Mouse (Mus musculus) forebrain, embryonic 12.5 days (tissue): ENCODE measurements around the gene Atg2a. TPM values are rescaled to one million over a fixed set of nuclear protein-coding genes. Genes with fewer than 3 reads are reported as not detected.

Experiments used
- ATAC-seq: fragments of 200-750 bp; cut with Nextera tagmentation; 2 replicates; pipeline ENCODE4 v1.8.0; 2017; ENCODE audit warnings: moderate TSS enrichment; ENCODE audit not compliant: low FRiP score
- H3K27ac ChIP-seq: fragments of 300-500 bp; sonication (generic); 2 replicates; pipeline ENCODE4 v1.5.1; 2016; ENCODE audit warnings: mild to moderate bottlenecking
- H3K27me3 ChIP-seq: fragments of 300-500 bp; sonication (generic); 2 replicates; pipeline ENCODE4 v1.6.1; 2016; ENCODE audit warnings: mild to moderate bottlenecking
- H3K36me3 ChIP-seq: fragments of 300-500 bp; sonication (generic); replicated peaks from 2 replicates; pipeline ENCODE4 v1.6.1; 2016; ENCODE audit warnings: mild to moderate bottlenecking
- H3K4me1 ChIP-seq: fragments of 300-500 bp; sonication (generic); 2 replicates; pipeline ENCODE4 v1.6.1; 2016
- H3K4me2 ChIP-seq: fragments of 300-500 bp; sonication (generic); 2 replicates; pipeline ENCODE4 v1.6.1; 2016; ENCODE audit warnings: mild to moderate bottlenecking, moderate library complexity
- H3K4me3 ChIP-seq: fragments of 300-500 bp; sonication (generic); replicated peaks from 2 replicates; pipeline ENCODE4 v1.5.1; 2016; ENCODE audit warnings: mild to moderate bottlenecking
- H3K9ac ChIP-seq: fragments of 300-500 bp; sonication (generic); 2 replicates; pipeline ENCODE4 v1.6.1; 2016; ENCODE audit warnings: mild to moderate bottlenecking
- H3K9me3 ChIP-seq: fragments of 300-500 bp; sonication (generic); 2 replicates; pipeline ENCODE4 v1.6.1; 2016
- WGBS: fragments of 180-500 bp; shearing (Covaris S2); methylation state at CpG from one replicate; pipeline ENCODE4 v1.1.7; 2016; 5-methylcytosine and 5-hydroxymethylcytosine counted together
- polyA plus RNA-seq: library from polyadenylated mRNA; unstranded; fragments of >200 nt; fragmentation: Nextera tagmentation; extraction: Ambion mirVana; gene quantifications from 2 replicates; pipeline ENCODE4 v1.2.1, GENCODE M21; 2016

Gene Atg2a
- polyA plus RNA-seq, 1 experiment from 2014 or later = 12.0 TPM

DNA sequence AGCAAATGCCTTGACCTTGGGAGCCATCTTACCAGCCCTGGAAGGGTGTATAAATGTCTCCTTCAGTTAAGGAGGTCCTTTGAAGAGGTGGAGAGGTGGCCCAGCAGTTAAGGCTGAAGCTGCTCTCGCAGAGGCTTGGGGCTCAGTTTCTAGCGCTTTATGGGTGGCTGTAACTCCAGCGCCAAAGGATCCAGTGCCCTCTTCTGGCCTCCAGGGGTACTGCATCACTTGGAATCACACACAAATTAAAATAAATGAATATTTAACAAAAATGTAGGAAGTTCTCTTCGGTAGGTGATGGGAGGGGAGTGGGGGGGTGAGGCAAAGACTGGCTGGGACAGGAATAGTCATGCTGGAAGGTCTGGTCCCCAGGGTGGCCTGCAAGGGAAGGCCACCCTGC lies 19.5 kb downstream of the Atg2a start:
- H3K36me3 ChIP-seq = peaks cover 61% of the 10 kb centered on the region
- ATAC-seq = no peak

GRCm38 (mm10) chr19:6261379-6261778 lies 19.9 kb downstream of the Atg2a start:
- no peak overlapping the region for H3K9ac ChIP-seq
- no peaks in the 10 kb centered on the region for H3K27me3 ChIP-seq
- no peaks in the 10 kb centered on the region for H3K4me1 ChIP-seq
- ATAC-seq = no peak
- 0 out of 2 replicates have a peak, but pooled peaks cover 2% of the 10 kb centered on the region for H3K9me3 ChIP-seq
- whole genome bisulfite sequencing = 91% methylated on average over 14 of the region's 14 CpGs
- H3K36me3 ChIP-seq = peaks cover 57% of the 10 kb centered on the region
- no peak overlapping the region for H3K27ac ChIP-seq
- H3K4me3 ChIP-seq = no peak overlapping the region
- no peak overlapping the region for H3K4me2 ChIP-seq

More for the DNA sequence above, 19.5 kb downstream of the Atg2a start:
- no peak overlapping the region for H3K9ac ChIP-seq
- H3K4me3 ChIP-seq = no peak overlapping the region
- H3K4me2 ChIP-seq = no peak overlapping the region
- 0 out of 2 replicates have a peak, but pooled peaks cover 2% of the 10 kb centered on the region for H3K9me3 ChIP-seq
- 84% methylated on average over 4 of the region's 4 CpGs for WGBS
- no peaks in the 10 kb centered on the region for H3K27me3 ChIP-seq
- H3K27ac ChIP-seq = no peak overlapping the region
- H3K4me1 ChIP-seq = no peaks in the 10 kb centered on the region

- Histone ChIP-seq H3K27me3 (0 out of 2 replicates have a peak, but pooled peaks cover 4% of the 10 kb centered on the region), H3K9ac (no peak overlapping the region), H3K4me3 (no peak overlapping the region), H3K27ac (no peak overlapping the region), H3K36me3 (peaks cover 48% of the 10 kb centered on the region), H3K9me3 (0 out of 2 replicates have a peak, but pooled peaks cover 2% of the 10 kb centered on the region), H3K4me2 (no peak overlapping the region), H3K4me1 (no peaks in the 10 kb centered on the region)
- no peak for ATAC-seq
- 58% methylated on average over 7 of the region's 7 CpGs for WGBS
These were observed 20.8 kb downstream of the Atg2a start for GRCm38 (mm10) chr19:6262222-6262621.

GRCm38 (mm10) chr19:6262839-6263433 lies 21.5 kb downstream of the Atg2a start:
- WGBS = 89% methylated on average over 8 of the region's 8 CpGs

GRCm38 (mm10) chr19:6264200-6264599 lies 22.7 kb downstream of the Atg2a start:
- H3K4me3 ChIP-seq = no peak overlapping the region
- peaks cover 28% of the 10 kb centered on the region for H3K36me3 ChIP-seq
- H3K27me3 ChIP-seq = 0 out of 2 replicates have a peak, but pooled peaks cover 9% of the 10 kb centered on the region
- H3K4me1 ChIP-seq = no peaks in the 10 kb centered on the region
- no peak overlapping the region for H3K4me2 ChIP-seq
- no peak for ATAC-seq
- no peak overlapping the region for H3K9ac ChIP-seq
- H3K9me3 ChIP-seq = 0 out of 2 replicates have a peak, but pooled peaks cover 2% of the 10 kb centered on the region
- H3K27ac ChIP-seq = no peak overlapping the region
- WGBS = 84% methylated on average over 9 of the region's 9 CpGs

More at GRCm38 (mm10) chr19:6262839-6263433, 21.5 kb downstream of the Atg2a start:
- ATAC-seq = no peak
- Histone ChIP-seq H3K9ac (no peak overlapping the region), H3K4me2 (no peak overlapping the region), H3K27ac (no peak overlapping the region), H3K27me3 (0 out of 2 replicates have a peak, but pooled peaks cover 9% of the 10 kb centered on the region), H3K9me3 (0 out of 2 replicates have a peak, but pooled peaks cover 2% of the 10 kb centered on the region), H3K4me3 (no peak overlapping the region), H3K4me1 (no peaks in the 10 kb centered on the region), H3K36me3 (peaks cover 41% of the 10 kb centered on the region)

GRCm38 (mm10) chr19:6264945-6265344 lies 23.5 kb downstream of the Atg2a start:
- Histone ChIP-seq H3K9me3 (0 out of 2 replicates have a peak, but pooled peaks cover 2% of the 10 kb centered on the region), H3K4me3 (no peak overlapping the region), H3K27me3 (0 out of 2 replicates have a peak, but pooled peaks cover 10% of the 10 kb centered on the region), H3K36me3 (peaks cover 23% of the 10 kb centered on the region), H3K4me1 (no peaks in the 10 kb centered on the region), H3K27ac (no peak overlapping the region), H3K9ac (no peak overlapping the region), H3K4me2 (no peak overlapping the region)
- no peak for ATAC-seq
- WGBS = 90% methylated on average over 8 of the region's 8 CpGs

- ATAC-seq = no peak
- Histone ChIP-seq H3K9me3 (0 out of 2 replicates have a peak, but pooled peaks cover 2% of the 10 kb centered on the region), H3K4me3 (no peak overlapping the region), H3K9ac (no peak overlapping the region), H3K4me2 (no peak overlapping the region), H3K4me1 (no peaks in the 10 kb centered on the region; the same call in 1 of the 2 replicates), H3K27me3 (peaks cover 14% of the 10 kb centered on the region; the same call in 1 of the 2 replicates), H3K27ac (no peak overlapping the region), H3K36me3 (peaks cover 15% of the 10 kb centered on the region)
- WGBS = 69% methylated on average over 6 of the region's 6 CpGs
These were observed 24.3 kb downstream of the Atg2a start for GRCm38 (mm10) chr19:6265727-6266182.

DNA sequence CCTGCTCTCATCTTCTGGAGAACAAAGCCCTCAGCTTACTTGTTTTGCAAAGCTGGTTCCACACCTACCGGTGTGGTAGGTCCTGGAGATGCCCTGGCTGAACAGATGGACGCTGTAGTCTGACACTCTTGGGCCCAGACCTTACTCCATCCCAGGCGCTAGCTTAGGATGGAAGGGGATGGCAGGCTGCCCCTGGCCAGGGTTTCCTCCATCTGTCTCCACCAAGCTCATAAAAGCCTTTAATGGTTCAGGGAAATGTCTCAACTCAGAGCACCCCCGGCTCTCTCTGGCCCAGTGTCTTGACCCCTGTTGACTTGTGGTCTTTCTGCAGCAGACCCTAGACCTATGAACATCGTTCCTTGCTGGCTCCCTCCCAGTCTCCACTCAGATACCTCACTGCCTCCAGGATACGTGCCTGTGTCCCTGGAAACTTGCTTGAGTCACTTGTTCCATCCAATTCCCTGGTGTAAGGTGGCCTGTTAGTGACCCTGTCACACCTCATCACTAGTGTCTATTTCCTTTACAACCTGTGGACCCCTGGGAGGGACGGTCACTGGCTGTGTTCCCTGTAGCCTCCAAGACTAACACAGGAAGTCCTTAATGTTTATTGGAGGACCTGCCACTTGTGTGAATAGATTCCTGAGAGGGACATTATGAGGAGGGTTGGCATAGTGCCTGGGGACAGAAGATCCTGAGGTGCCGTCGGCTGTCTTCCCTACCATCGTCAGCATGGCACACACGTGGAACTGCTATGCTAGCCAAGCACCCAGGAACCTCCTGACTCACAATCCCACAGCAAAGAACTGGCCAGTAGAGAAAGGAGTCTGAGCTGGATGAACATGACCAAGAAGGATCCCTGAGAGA lies 26.1 kb downstream of the Atg2a start:
- Histone ChIP-seq H3K4me1 (peaks cover 5% of the 10 kb centered on the region), H3K4me2 (no peak overlapping the region), H3K4me3 (no peak overlapping the region), H3K9ac (no peak overlapping the region), H3K9me3 (no peaks in the 10 kb centered on the region), H3K27me3 (peaks cover 15% of the 10 kb centered on the region; the same call in 1 of the 2 replicates), H3K27ac (no peak overlapping the region), H3K36me3 (no peaks in the 10 kb centered on the region)
- 74% methylated on average over 11 of the region's 11 CpGs for WGBS
- no peak for ATAC-seq

DNA sequence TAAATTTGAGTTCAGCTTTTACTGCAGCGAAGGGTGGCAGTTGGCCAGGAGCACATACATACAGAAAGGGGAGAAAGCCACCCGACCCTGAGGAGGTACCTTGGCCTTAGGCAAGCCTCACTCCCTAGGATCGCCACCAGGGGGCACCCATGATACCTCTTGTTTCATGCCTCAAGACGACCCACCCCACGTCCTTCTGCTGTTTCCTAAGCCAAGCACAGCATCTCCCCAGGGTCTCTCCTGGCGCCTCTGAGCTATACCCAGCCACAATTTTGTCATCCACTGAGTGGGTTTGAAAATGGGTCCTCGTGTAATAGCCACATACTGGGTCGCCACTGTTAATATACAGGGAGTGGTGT lies 26.7 kb downstream of the Atg2a start:
- H3K4me1 ChIP-seq = peaks cover 5% of the 10 kb centered on the region
- H3K36me3 ChIP-seq = no peaks in the 10 kb centered on the region
- ATAC-seq = peak; percentile 83
- no peaks in the 10 kb centered on the region for H3K9me3 ChIP-seq
- H3K9ac ChIP-seq = no peak overlapping the region
- no peak overlapping the region for H3K4me2 ChIP-seq
- no peak overlapping the region for H3K27ac ChIP-seq
- WGBS = 20% methylated on average over 8 of the region's 8 CpGs
- H3K4me3 ChIP-seq = no peak overlapping the region
- peaks cover 15% of the 10 kb centered on the region; the same call in 1 of the 2 replicates for H3K27me3 ChIP-seq

- Histone ChIP-seq H3K27ac (no peak overlapping the region), H3K36me3 (no peaks in the 10 kb centered on the region), H3K9ac (no peak overlapping the region), H3K27me3 (peaks cover 15% of the 10 kb centered on the region; the same call in 1 of the 2 replicates), H3K9me3 (no peaks in the 10 kb centered on the region), H3K4me1 (peaks cover 5% of the 10 kb centered on the region), H3K4me2 (no peak overlapping the region), H3K4me3 (no peak overlapping the region)
- 87% methylated on average over 7 of the region's 7 CpGs for WGBS
- ATAC-seq = no peak
These were observed 27.2 kb downstream of the Atg2a start for GRCm38 (mm10) chr19:6268670-6269132.

- H3K4me3 ChIP-seq = no peak overlapping the region
- no peak overlapping the region for H3K4me2 ChIP-seq
- H3K9ac ChIP-seq = no peak overlapping the region
- no peak for ATAC-seq
- H3K36me3 ChIP-seq = no peaks in the 10 kb centered on the region
- peaks cover 5% of the 10 kb centered on the region for H3K4me1 ChIP-seq
- H3K9me3 ChIP-seq = no peaks in the 10 kb centered on the region
- H3K27me3 ChIP-seq = peaks cover 15% of the 10 kb centered on the region; the same call in 1 of the 2 replicates
- 87% methylated on average over 8 of the region's 8 CpGs for WGBS
- no peak overlapping the region for H3K27ac ChIP-seq
These were observed 28.5 kb downstream of the Atg2a start for GRCm38 (mm10) chr19:6269798-6270475.

- no peaks in the 10 kb centered on the region for H3K36me3 ChIP-seq
- H3K4me2 ChIP-seq = no peak overlapping the region
- H3K4me3 ChIP-seq = no peak overlapping the region
- WGBS = 67% methylated on average over 9 of the region's 9 CpGs
- H3K27ac ChIP-seq = no peak overlapping the region
- H3K9me3 ChIP-seq = no peaks in the 10 kb centered on the region
- peaks cover 12% of the 10 kb centered on the region for H3K4me1 ChIP-seq
- H3K27me3 ChIP-seq = peaks cover 15% of the 10 kb centered on the region; the same call in 1 of the 2 replicates
- H3K9ac ChIP-seq = no peak overlapping the region
- ATAC-seq = no peak
These were observed 29.2 kb downstream of the Atg2a start for GRCm38 (mm10) chr19:6270661-6271060.
